Mouse (Mus musculus) CH12.LX (cell line): ENCODE results near the gene Hdac1.

ENCODE experiments used
- CHD1 ChIP-seq: IDR thresholded peaks from 2 replicates; pipeline ENCODE4 v1.6.1; 2012; ENCODE audit warnings: low read depth, low read length, improper control_type of control experiment, inconsistent platforms
- CTCF ChIP-seq, 2 experiments: IDR thresholded peaks in 1 of 2; conservative IDR thresholded peaks in 1 of 2; 2 replicates each; pipeline ENCODE4 v1.5.1; 2011 to 2012; ENCODE audit warnings: low read depth in 2 of 2, low read length in 2 of 2, improper control_type of control experiment in 1 of 2, inconsistent platforms in 1 of 2, mild to moderate bottlenecking in 1 of 2, moderate library complexity in 1 of 2
- ELF1 ChIP-seq: IDR thresholded peaks from 2 replicates; pipeline ENCODE4 v1.6.1; 2014; ENCODE audit warnings: low read depth, mild to moderate bottlenecking, inconsistent platforms, low read length, improper control_type of control experiment
- EP300 ChIP-seq: IDR thresholded peaks from 2 replicates; pipeline ENCODE4 v1.6.1; 2011; ENCODE audit warnings: low read length, improper control_type of control experiment
- JUN ChIP-seq: IDR thresholded peaks from 2 replicates; pipeline ENCODE4 v1.6.1; 2011; ENCODE audit warnings: low read depth, mild to moderate bottlenecking, low read length, improper control_type of control experiment, moderate library complexity; ENCODE audit not compliant: insufficient read depth
- MAX ChIP-seq: IDR thresholded peaks from 2 replicates; pipeline ENCODE4 v1.6.1; 2011; ENCODE audit warnings: low read length, improper control_type of control experiment
- POLR2A ChIP-seq: IDR thresholded peaks from 2 replicates; pipeline ENCODE4 v1.6.1; 2011; ENCODE audit warnings: low read depth, mild to moderate bottlenecking, improper control_type of control experiment, low read length
- USF1 ChIP-seq: IDR thresholded peaks from 2 replicates; pipeline ENCODE4 v1.6.1; 2014; ENCODE audit warnings: low read depth, mild to moderate bottlenecking, inconsistent platforms, low read length, improper control_type of control experiment
- ZMIZ1 ChIP-seq: IDR thresholded peaks from 2 replicates; pipeline ENCODE4 v1.6.1; 2012; ENCODE audit warnings: low read depth, mild to moderate bottlenecking, inconsistent platforms, low read length, improper control_type of control experiment
- ZNF384 ChIP-seq: IDR thresholded peaks from 2 replicates; pipeline ENCODE4 v1.6.1; 2012; ENCODE audit warnings: low read depth, low read length, improper control_type of control experiment, inconsistent platforms

- 0 out of 2 replicates have a peak, but pooled peaks have one; percentile 7 for TF ChIP-seq ZMIZ1
- TF ChIP-seq USF1, result no peak
- TF ChIP-seq POLR2A, result no peak
- TF ChIP-seq CTCF (conservative IDR thresholded peaks at IDR 0.05 in 1 of 2, IDR thresholded peaks at IDR 0.05 in 1 of 2; ENCODE audit: low read depth in 2 of 2, low read length in 2 of 2), result peak; percentile 33 to 82; a peak in 3 of 4 replicates
- TF ChIP-seq EP300, result no peak
- no peak for TF ChIP-seq CHD1
- no peak for TF ChIP-seq JUN
- TF ChIP-seq ELF1, result no peak
- TF ChIP-seq MAX, result no peak
- TF ChIP-seq ZNF384, result no peak
Observed at GRCm38 (mm10) chr4:129576863-129577491, 34.5 kb upstream of the Hdac1 start.
